17 mouse cellular contexts compared by ENCODE assay signal in genomic region chr11:120888718-120889117, GRCm38 (mm10). TPM values are rescaled to one million over a fixed set of nuclear protein-coding genes. Genes with fewer than 3 reads are reported as not detected.
DNase-seq lines count a peak whose midpoint lies in the region; ATAC-seq and TF ChIP-seq lines count a peak whose summit lies in the region.
"Had no signal": no experiment of that assay in that cellular context is flagged by ENCODE, and none has a peak within 500 bp of the region (broad histone marks: within the 10 kb centered on the region; RNA-seq: fewer than 3 reads in every experiment).

No protein-coding gene starts in this region.

- 30% methylated on average over 5 of the region's 5 CpGs for WGBS in thymus, adult 2 months

- peak overlapping the region; percentile 28; the same call in 1 of the 2 replicates for H3K27ac ChIP-seq in layer of hippocampus, adult 2 months
- peak overlapping the region; percentile 77 for H3K27ac ChIP-seq in gastrocnemius, adult 2 months
- H3K27ac ChIP-seq in thymus, adult 2 months (ENCODE audit: control insufficient read depth, insufficient read depth, low read length) = peak overlapping the region; percentile 70
- H3K27ac ChIP-seq: intestine, embryonic 15.5 days; kidney, postnatal 0 days; liver, embryonic 14.5 days had no signal

- no peak for TF ChIP-seq CTCF in layer of hippocampus, adult 2 months (conservative IDR thresholded peaks at IDR 0.05)
- TF ChIP-seq CTCF in gastrocnemius, adult 2 months (IDR thresholded peaks at IDR 0.05) = no peak
- TF ChIP-seq CTCF in thymus, adult 2 months (IDR thresholded peaks at IDR 0.05; ENCODE audit: borderline replicate concordance, control insufficient read depth, extremely low read depth, insufficient read depth, low read length, poor library complexity) = no peak

- H3K4me1 ChIP-seq in thymus, adult 2 months (replicated peaks; ENCODE audit: control insufficient read depth, insufficient read depth, low read length) = peaks cover 19% of the 10 kb centered on the region
- H3K4me1 ChIP-seq: intestine, embryonic 15.5 days had no signal

- intact Hi-C loops in gastrocnemius, adult 2 months (cut with DNase I) = no loop called here

- DNase-seq in layer of hippocampus, adult 2 months (ENCODE audit: low spot score in 2 of 2) = peak in 1 of 2 experiments; percentile 19
- no peak for DNase-seq in layer of hippocampus, postnatal 14 days (ENCODE audit: low spot score in 2 of 2)
- peak; percentile 35 for DNase-seq in CD4-positive helper T cell, adult 2 months (ENCODE audit: low read depth, low spot score)
- peak; percentile 88 for DNase-seq in gastrocnemius, adult 2 months
- peak; percentile 22 for DNase-seq in thymus, adult 2 months
- no peak for DNase-seq in urinary bladder, postnatal 25 days (ENCODE audit: low spot score)
- DNase-seq in natural killer cell, adult 2 months (ENCODE audit: low spot score in 2 of 2) = no peak
- DNase-seq: cerebellum, adult 18-20 months; forebrain, postnatal 0 days; heart, postnatal 4 days; right cerebral cortex, postnatal 25 days had no signal

- no peak for TF ChIP-seq POLR2A in thymus, adult 2 months (IDR thresholded peaks at IDR 0.05; ENCODE audit: control insufficient read depth, extremely low read depth, insufficient read depth, low read length, poor library complexity)

- no peak overlapping the region for H3K4me3 ChIP-seq in layer of hippocampus, adult 2 months
- H3K4me3 ChIP-seq in gastrocnemius, adult 2 months = no peak overlapping the region
- no peak overlapping the region for H3K4me3 ChIP-seq in thymus, adult 2 months (ENCODE audit: control insufficient read depth, insufficient read depth, low read length)
- H3K4me3 ChIP-seq: intestine, embryonic 15.5 days; megakaryocyte, embryonic 14.5 days had no signal

- H3K27me3 ChIP-seq in thymus, adult 2 months (ENCODE audit: control insufficient read depth, insufficient read depth, low read length) = no peaks in the 10 kb centered on the region
- H3K27me3 ChIP-seq: intestine, embryonic 15.5 days; megakaryocyte, embryonic 14.5 days had no signal

- no peak for ATAC-seq in monocyte, adult 5-6 weeks (replicated peaks; ENCODE audit: insufficient number of reproducible peaks, low FRiP score, low TSS enrichment, poor library complexity, severe bottlenecking)
- ATAC-seq: activated CD4-positive, CD25-positive, alpha-beta regulatory T cell, adult 4 months; forebrain, postnatal 0 days; intestine, embryonic 15.5 days had no signal

- H3K36me3 ChIP-seq in thymus, adult 2 months (ENCODE audit: control insufficient read depth, insufficient read depth, low read length) = no peaks in the 10 kb centered on the region

RNA-seq across cellular contexts. Expression of gene Ccdc57, which starts 44.0 kb away (rescaled TPM):
- 1 to 10 TPM; 8.4 to 8.7 TPM for total RNA-seq in layer of hippocampus, adult 2 months (2021)
- total RNA-seq in layer of hippocampus, postnatal 14 days (2021) = 1 to 10 TPM; 5.7 to 7.8 TPM
- total RNA-seq in gastrocnemius, adult 2 months (2021) = 1 to 10 TPM; 3.4 to 3.6 TPM
- polyA plus RNA-seq in thymus, adult 2 months (2012; rRNA removed) = 1.6 and 1.7 TPM in 2 replicates
- total RNA-seq in monocyte, adult 5-6 weeks (2017) = 0.39 to 0.57 TPM in 2 of 3 replicates, not detected in the other

RNA-seq across cellular contexts. Expression of gene Slc16a3, which starts 59.6 kb away (rescaled TPM):
- 1 to 10 TPM; 1.6 to 1.9 TPM for total RNA-seq in layer of hippocampus, adult 2 months (2021)
- 1 to 10 TPM; 2.1 to 3.3 TPM for total RNA-seq in layer of hippocampus, postnatal 14 days (2021)
- 100 to 1,000 TPM; 295 to 479 TPM for total RNA-seq in gastrocnemius, adult 2 months (2021)
- 8.0 and 8.5 TPM in 2 replicates for polyA plus RNA-seq in thymus, adult 2 months (2012; rRNA removed)
- 74.0 to 101 TPM (median 95.1 TPM) in 3 replicates for total RNA-seq in monocyte, adult 5-6 weeks (2017)

Comparison
In these comparisons a context has a peak if more than half of its experiments do, and no peak if none do; other contexts are left out.
1. DNase-seq: peak in CD4-positive helper T cell, adult 2 months (single experiment), gastrocnemius, adult 2 months (single experiment) and thymus, adult 2 months (single experiment); none in layer of hippocampus, postnatal 14 days (0 of 2), urinary bladder, postnatal 25 days (single experiment) and natural killer cell, adult 2 months (0 of 2).
2. RNA of gene Slc16a3, which starts 59.6 kb away (total RNA-seq): 295 to 479 TPM in gastrocnemius, adult 2 months and 74.0 to 101 TPM in monocyte, adult 5-6 weeks; 2.1 to 3.3 TPM in layer of hippocampus, postnatal 14 days and 1.6 to 1.9 TPM in layer of hippocampus, adult 2 months; every median in the first group is over 10 times any median in the second.
3. Peak in every context shown above with its lines, with median percentiles within 50 percentile points of each other: H3K27ac ChIP-seq.